Mouse (Mus musculus): Measurements from ENCODE around the gene Flvcr1.

Flvcr1 gene

DNA sequence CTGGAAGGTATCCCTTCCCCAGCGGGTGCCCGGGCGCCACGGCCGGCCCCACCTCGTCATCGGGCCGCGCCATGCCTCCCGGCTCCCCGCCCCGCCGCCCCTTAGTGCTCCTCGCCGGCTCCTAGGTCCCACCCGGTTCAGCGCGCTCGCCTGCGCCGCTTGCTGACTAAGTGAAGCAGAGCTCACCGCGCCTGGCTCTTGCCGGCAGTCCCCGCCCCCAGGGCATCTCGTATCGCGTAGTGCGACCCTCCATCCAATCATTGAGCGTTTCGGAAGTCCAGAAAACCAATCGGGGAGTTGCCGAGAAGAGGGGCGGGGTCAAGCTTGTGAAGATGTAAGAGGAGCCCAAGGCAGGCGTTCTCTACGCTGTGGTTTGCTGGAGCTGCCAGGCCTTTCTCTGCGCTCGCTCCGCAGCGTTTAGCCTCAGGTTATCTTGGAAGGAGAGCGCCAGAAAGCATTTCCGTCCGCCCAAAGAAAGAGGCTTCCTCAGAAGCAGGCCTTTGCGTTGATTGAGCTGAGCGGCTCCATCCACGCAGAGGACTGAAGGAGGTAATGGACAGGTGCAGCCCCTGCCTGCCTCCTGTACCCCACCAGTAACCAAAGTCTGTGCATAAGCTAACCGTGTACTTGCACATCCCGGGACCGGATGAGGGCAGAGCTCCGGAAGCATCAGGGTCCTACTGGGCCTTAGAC lies at the start of gene Flvcr1:
Gene Flvcr1, minus strand, starts transcription at position 138 of the 693 bp plus-strand sequence.
- DNase-seq (ENCODE audit: low read depth, low spot score) = peak; percentile 99

DNA sequence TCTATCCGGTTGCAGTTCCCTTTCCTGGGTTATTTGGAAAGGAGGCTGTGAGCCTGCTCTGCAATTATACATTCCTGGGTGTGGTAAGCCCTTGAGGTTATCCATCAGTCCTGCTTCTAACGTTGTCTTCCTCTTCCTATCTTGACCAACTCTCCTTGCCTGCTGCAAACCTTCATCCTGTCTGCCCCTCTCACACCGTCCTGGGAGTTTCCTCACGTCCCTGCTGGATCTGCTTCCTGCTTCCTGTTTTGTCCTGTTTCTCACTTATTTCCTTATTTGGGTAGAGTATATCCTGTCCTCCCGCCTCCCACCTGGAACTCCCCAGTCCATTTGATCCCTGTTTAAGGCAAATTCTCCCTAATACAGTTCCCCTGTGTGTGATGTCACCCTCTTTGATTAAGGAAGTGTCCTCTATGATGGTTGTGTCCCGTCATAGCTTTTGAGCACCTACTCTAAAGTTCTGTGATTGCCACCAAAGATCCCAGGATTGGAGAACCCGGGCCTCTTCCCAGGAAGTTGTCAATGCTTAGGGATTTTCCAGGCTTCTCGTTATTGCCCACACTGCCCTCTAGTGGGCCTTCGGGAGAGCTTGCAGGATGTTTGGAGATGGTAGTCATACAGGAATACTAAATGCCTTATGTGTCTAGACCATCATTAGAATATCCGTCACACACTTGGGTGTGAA lies 49.4 kb upstream of the Flvcr1 start:
- peak; percentile 26 for DNase-seq (ENCODE audit: low read depth, low spot score)

DNA sequence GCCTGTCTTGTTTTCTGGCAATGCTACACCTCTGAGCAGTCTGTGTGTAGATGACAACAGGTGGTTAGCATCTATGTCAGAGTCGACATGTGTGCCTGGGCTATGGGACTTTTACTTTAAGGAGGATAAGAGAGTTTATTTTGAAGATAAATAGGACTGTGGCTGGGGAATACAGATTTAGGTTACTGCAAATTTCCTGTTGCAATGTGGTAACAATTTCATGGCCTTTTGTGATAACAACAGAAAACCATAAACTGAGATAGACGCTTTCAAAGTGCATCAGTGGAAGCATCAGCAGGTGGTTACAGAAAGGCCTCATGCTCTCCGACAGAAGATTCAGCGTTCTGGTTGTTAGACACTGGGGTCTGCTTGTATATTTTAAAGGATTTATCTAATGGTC lies 47.5 kb upstream of the Flvcr1 start:
- DNase-seq (ENCODE audit: low read depth, low spot score) = no peak

DNA sequence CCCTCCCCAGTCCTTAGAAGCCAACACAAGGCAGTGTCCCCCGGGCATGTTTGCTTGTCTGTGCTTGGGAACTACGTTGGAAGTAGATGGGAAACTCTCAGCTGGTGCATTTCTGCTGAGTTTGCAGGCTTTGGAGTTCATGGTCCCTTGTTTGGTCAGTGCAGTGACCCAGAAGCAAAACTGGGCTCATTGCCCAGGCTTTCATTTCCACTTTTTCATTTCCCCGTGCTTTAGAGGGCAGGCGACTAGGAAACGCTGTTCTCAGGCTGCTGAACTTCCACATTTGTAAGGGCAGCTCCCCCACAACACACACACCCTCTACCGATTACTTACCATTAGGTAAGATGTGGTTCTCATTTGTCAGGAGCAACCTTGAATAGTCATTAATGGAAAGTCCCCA lies 47.0 kb upstream of the Flvcr1 start:
- DNase-seq (ENCODE audit: low read depth, low spot score) = no peak

DNA sequence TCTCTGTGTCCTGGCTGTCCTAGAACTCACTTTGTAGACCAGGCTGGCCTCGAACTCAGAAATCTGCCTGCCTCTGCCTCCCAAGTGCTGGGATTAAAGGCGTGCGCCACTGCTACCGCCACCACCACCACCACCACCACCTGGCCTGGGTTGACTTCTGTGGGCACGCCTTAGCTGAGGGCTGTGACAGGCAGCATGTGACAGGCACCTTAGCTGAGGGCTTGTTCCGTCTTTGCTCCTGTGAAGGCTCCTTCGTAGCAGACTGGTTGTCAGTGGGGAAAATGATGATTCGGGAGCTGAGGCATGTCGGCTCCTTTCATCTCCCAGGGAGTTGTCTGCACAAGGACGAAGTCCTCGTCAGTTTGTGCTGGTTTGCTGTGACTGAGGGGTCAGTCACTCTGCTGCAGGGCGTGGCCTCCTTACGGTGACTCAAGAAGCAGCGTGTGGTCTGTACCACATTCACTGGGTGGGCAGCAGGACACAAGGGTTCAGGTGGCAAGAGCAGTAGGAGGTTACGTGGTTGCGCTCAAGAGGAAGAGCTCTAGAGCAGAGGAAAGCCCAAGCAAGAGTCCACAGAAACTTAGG lies 46.5 kb upstream of the Flvcr1 start:
- no peak for DNase-seq (ENCODE audit: low read depth, low spot score)

DNA sequence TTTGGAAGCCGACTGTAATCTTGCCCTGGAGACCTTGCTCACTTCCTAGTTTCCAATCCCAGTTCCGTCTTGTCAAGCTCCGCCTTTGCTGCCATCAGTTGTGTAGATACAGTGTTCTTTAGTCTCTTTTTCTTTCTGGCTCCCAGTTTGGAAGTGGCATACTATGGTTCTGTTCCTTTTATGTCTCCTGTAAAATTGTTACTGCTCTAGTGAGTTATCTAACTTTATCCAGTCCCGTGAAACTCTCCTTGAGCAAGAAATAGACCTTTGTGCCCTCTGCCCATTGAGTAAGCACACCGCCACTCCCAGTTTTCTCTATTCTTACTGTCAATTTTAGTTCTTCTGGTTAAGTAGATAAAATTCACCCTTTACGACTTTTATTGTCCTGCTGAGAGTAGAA lies 45.7 kb upstream of the Flvcr1 start:
- no peak for DNase-seq (ENCODE audit: low read depth, low spot score)

DNA sequence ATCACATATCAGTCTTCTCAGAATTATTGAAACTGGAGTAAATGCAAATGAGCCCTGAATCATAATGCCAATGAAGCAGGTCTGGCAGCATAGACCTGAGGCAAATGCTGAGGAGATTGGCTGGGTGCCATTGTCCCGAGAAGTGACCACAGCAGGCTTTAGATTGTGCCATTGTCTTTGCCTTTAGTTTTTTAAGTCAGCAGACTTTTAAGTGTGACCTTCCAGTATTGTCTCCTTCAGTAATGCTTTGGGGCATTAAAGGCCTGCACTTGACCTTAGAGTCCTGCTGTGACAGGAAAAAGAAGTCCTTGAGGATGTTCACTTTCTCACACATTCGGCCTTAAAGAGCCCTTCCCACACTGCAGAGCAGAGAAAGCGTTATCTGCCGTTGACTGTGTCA lies 44.3 kb upstream of the Flvcr1 start:
- DNase-seq (ENCODE audit: low read depth, low spot score) = no peak

DNA sequence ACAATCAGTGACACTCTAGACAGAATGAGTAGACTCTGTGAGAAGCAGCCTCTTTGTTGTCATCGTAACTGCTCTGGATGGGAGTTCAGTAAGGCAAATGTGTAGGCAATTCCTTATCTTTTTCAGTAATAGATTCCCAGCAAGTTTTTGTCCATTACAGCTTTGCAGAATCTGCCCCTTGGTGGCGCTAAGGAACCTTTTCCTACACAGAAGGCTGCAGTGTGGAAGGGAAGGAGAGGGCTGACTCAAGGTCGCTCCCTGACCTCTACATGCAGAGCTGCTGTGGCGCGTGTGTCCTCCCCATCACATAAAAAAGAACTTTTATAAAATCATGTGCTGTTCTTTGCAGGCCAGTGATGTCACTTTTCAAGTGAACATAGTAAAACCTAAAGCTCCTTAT lies 42.4 kb upstream of the Flvcr1 start:
- DNase-seq (ENCODE audit: low read depth, low spot score) = no peak

DNA sequence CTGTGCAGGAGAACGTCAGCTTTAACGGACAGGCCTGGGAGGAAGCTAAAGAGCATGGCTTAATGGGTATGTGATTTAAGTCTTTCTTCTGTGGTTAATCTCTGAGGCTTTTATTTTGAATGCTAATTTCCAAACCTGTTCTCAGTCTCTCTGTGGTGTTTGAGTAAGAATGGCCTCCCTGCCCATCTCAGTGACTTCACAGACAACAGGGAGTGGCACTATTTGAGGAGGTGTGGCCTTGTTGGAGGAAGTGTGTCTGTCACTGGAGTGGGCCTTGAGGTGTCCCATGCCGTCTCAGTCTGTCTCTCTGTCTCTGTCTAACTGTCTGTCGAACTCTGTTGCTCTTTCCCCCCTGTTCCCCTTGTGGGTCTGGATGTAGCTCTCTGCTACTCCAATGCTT lies 39.2 kb upstream of the Flvcr1 start:
- DNase-seq (ENCODE audit: low read depth, low spot score) = no peak

DNA sequence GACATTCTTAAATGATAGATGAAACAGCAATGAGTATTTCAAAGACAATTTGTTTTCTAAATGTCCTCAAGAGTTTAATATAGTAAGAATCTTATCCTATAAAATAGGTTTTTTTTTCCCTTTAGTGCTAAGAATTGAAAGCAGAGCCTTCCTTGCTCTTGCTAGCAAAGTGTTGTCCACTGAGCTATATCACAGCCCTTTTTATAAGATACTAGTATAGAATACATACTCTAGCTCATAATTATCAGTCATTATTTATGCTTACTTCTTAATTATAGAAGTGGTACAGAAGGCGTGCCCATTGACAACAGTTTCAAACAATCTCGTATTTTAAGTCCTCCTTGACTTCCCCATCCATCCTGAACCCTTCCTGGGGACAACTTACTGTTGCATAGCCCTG lies 38.6 kb upstream of the Flvcr1 start:
- DNase-seq (ENCODE audit: low read depth, low spot score) = no peak

DNA sequence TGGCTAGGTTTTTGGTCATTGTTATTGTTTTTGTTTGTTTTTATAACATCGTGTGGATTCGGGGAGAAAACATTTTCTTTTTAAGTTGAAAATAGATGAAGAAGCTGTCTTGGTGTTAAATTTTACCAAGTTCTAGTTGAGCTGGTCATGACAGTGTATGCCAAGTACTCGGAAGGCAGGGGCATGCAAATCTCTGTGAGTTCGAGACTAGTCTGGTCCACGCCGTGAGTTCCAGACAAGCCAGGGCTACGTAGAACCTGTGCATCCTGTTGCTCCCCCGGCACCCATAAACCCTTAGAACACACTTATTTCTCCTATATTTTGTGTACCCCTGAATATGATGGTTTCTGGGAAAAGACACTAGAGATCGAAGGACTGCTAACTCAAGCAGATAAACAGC lies 37.7 kb upstream of the Flvcr1 start:
- DNase-seq (ENCODE audit: low read depth, low spot score) = no peak

DNA sequence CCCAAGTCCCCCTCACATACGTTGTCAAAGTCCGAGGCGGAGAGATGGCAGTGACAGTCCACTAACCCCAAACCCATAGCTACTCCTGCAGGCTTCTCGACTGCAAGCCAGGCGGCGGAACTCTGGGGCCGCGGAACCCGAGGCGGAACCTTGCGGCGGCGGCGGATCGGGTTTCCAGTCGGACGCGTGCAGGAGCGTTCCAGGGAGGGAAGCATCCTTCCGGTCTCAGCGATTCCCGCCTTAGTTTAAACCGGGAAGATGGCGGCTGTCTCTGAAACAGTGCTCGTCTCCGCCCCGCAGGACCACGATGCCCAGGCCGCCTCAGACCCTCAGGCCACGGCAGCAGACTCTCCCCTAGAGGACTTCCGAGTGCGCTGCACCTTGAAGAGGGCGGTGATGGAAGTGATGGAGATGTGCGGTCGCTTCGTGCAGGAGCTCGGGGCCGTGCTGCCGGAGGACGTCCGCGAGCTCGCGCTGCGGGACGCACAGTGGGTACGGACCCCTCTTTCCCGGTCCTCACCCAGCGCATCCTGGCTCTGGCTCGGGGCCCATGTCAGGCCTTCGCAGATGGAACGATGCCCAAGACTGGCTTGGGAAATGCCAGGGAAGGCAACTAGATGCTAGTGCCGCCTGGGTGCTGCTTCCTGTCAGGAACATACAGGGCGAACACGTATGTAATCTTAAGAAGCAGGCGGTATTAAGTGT lies 37.0 kb upstream of the Flvcr1 start, which contains the start of the genes Tatdn3 and Nsl1:
Gene Tatdn3, minus strand, starts transcription at position 152 of the 705 bp plus-strand sequence.
Gene Nsl1, plus strand, starts transcription at position 232 of the 705 bp plus-strand sequence.
- peak; percentile 90 for DNase-seq (ENCODE audit: low read depth, low spot score)

DNA sequence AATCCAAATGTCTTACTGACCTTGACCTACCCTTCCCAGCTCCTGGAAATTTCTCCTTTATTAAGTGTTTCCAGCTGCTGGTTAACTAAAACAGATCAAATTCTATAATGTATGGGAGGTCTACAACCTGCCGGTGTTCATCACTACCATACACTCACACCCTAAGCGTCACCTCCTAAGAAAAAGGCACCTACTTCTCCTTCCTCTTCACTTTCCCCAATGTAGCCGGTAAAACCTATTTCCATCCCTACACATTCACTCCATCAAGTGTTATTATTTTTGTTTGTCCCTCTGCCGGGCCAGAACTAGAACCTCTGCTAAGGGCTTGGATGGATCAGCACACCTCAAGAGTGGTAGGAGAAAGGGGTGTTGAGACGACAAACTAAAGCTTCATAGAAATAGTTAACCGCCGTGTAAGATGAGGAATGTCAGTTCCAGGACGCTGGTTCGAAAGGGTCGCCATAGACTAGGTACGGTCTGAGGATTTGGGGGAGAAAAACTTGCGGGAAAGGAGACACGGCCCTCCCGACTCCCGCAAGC lies 36.4 kb upstream of the Flvcr1 start:
- DNase-seq (ENCODE audit: low read depth, low spot score) = no peak

DNA sequence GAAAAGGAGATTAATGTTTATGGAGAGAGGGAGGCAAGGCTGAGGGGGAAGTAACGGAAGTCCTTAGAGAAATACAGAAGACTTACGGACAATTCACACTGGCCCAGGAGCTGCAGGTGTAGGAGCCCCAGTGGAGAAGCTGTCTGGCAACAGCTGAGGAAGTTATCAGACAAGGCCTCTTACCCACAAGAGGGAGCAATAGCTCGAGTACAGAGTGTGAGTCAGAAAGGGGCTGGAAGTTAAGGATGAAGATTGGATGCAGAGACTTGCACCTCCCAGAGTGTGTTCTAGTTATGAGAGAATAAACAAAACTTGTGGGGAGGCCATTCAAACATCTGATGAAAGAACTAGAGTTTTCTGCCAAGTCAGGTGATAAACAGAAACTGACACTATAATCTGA lies 31.5 kb upstream of the Flvcr1 start:
- no peak for DNase-seq (ENCODE audit: low read depth, low spot score)

DNA sequence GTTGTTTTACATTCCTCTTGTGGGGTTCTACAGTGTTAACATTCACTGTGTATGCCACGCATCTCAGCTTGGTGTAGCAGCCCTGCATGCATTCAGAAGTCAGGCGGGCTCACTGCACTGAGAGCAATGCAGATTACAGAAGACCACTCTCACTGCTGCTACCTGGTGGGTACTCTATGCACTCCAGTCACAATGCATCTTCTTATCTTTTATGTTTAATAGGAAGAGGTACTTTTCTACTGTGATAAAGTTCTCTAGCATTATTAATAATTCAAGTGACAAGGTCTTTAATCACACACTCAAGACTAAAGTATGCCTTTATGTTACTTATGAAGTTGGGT lies 29.5 kb upstream of the Flvcr1 start:
- DNase-seq (ENCODE audit: low read depth, low spot score) = no peak

DNA sequence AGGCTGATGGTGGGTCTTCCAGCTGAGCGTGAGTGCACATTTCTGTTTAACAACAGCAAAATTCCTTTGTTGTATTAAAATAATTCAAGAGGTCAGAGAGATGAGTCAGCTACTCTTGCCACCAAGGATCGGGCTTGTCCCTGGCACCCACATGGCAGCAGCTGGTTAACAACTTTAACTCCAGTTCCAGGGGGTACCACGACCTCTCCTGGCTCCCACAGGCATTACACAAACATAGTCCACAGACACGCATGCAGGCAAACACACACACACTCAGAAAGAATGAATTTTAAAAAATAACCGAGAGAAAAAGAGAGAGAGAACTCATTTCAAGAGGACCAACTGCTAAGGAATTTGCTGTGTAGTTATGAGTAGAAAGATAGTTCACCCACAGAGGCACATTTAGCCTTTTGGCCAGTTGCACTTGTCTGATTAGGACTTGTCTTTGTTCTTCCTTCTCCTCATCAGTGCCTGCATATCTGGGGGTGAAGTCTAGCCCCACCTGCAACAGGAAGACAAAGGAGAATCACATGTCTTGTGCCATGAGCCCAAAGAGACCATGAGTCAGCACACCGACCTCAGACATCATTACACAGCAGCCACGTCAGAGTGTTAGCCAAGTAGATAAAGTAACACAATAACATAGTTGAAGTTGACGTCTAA lies 29.0 kb upstream of the Flvcr1 start:
- DNase-seq (ENCODE audit: low read depth, low spot score) = no peak

DNA sequence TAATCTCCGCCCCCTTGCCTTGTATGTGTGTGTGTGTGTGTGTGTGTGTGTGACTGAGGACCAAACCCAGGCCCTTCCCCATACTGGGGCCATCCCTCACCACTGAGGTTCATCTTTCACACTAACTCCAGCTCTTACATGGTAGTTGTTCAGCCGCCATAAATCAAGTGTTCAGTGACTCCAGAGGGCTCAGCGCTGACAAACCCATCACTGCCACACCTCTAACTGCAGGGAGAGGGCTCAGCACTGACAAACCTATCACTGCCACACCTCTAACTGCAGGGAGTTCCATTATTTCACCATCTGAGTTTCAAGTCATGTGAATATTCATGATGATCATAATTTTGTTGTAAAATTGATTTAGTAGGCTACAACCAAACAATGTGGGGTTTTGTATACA lies 27.6 kb upstream of the Flvcr1 start:
- no peak for DNase-seq (ENCODE audit: low read depth, low spot score)

DNA sequence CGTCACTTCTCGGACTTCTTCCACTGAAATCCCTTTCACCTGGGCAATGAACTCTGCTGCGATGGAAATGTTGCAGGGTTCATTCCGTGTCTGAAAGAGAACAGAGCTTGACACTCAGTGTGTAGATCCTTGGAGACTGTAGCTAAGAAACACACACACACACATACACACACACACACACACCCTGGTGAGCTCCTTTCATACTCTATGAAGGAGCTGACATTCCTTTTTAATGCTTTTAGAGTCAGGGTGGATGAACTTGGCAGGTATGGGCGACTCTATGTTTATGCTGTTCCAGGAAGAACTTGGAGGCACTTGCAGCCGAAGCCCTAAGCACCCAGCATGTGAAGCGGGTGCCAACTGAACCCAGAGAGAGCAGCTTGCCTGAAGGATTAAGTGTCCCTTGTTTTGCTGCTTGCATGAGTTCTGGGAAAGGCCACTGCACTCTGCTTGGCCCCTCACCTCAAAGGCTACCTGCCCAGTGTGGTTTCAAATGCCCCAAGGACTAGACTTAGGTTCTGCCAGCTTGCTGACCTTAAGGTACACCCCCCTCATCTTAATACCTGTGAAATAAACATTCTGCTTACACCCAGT lies 20.4 kb upstream of the Flvcr1 start:
- no peak for DNase-seq (ENCODE audit: low read depth, low spot score)

DNA sequence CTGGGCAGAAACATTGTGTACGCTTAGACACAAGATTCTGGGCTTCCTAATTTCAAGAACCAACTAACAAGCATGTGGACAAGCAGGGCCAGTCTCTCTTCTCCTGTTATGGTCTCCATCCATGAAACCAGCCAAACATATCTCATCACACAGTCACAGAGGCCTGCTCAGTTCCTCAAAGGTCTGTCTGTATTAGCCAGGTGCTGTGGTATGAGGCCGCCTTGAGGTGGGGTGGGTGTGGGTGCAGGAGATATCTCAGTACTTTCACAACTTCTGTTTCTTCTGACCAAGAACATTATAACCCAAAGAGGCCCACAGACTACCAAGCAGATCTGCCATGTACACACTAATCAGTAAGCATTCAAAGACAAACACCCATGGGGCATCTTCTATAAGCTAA lies 19.3 kb upstream of the Flvcr1 start:
- DNase-seq (ENCODE audit: low read depth, low spot score) = no peak

DNA sequence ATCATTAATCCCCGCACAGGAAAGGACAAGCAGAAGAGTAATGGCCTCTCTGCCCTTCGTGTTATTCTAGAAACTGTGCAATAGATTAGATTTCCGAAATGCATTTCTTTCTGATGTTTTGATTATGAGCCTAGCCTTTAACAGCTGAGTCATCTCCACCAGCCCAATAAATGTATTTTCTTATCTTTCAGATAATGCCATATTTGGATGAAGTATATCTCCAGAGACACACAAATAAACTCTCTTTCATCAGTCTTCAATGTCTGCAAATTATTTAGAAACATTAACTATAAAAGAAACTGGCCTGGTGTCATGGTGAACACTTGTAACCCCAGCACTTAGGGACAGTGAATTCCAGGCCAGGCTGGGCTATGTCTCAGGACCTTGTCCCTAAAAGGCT lies 16.7 kb upstream of the Flvcr1 start:
- DNase-seq (ENCODE audit: low read depth, low spot score) = no peak

DNA sequence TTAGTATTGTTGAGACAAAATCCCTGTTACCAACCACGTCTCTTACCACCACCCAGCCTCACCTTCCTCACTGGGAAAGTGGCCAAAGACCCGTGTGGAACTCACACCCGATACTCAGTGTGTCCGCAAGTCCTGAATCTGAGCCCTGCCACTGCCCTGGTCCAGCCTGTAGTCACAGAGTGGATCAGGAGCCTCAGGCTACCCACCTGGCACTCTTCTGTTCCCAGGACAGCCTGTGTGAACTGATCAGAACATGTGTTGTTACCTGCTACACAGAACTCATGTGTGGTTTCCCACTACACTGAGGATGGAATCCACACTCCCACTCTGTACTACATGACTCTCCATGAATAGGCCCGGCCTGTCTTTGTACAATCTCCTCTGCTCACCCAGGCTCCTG lies 16.1 kb upstream of the Flvcr1 start:
- no peak for DNase-seq (ENCODE audit: low read depth, low spot score)

Data from CD4-positive helper T cell, adult 2 months (primary cell).